Mouse (Mus musculus): Measurements from ENCODE around the gene Moap1.

DNA sequence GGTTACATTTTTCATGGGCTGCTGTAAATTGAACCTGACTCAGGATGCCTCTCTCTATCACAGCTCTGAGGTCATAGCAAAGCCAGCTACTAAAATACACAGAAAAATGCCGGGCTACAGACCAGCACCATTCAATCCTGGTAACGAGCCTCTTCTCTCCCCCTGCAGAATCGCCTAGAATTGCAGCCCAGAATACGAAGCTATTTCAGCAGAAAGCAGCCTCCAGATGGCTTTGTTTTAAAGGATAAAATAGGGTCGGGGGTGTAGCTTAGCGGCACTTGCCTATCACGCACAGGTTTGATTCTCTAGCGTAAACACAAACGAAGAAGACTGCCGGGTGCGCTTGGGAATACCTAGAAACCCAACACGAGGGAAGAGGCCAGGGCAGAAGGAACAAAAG, 43.0 kb downstream of the Moap1 start:
- TF ChIP-seq POLR2A (IDR thresholded peaks at IDR 0.05; ENCODE audit: extremely low read depth, insufficient read depth, low read length) = no peak
- TF ChIP-seq CTCF (IDR thresholded peaks at IDR 0.05; ENCODE audit: extremely low read depth, insufficient read depth, low read length) = no peak

All from cortical plate, adult 2 months (tissue).